Mouse (Mus musculus): ENCODE measurements around the gene Nrbp1.

The Nrbp1 gene

DNA sequence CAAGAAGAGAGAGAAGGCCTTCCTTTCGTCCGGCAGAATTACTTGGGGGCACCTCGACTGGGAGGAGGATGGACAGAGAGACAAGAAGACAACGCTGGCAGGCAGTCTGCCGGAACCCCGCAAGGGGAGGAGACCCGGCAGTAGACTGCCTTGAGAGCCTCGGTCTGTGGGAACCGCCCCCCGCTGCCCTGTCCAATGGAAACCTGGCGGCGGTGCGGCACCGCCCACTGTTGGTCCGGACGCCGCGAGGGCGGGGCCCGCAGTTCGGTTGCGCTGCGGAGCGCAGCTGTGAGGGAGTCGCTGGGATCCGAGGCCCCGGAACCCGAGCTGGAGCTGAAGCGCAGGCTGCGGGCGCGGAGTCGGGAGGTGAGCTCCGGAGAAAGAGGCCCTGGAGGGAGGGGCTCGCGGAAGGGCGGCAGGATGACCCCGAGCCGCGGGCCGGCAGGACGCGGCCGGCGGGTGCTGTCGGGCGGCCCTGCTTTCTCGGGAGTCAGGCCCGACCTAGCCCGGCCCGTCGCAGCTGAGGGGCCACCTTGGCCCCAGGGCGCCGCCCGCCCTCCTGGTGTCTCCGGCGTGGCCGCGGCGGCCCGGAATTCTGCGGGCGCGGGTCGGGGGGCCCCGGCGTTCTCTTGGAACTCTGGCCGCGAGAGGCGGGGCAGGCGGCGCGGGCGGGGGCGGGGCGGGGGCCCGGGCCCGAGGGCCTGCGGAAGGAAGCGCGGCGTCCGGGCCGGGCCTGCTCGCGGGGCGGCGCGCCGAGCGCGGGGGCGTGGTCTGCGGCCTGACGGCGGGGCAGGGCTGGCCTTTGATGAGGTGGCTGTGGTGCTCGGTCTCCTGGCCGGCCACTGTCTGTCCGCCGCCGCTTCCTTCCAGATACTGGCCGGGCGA, at the start of gene Nrbp1, which contains the start of gene Gm9970:
TSS of gene Nrbp1 (plus strand) at position 228 of the 885 bp plus-strand sequence.
TSS of gene Gm9970 (minus strand) at position 596 of the 885 bp plus-strand sequence.
- peak; percentile 97 for DNase-seq

DNA sequence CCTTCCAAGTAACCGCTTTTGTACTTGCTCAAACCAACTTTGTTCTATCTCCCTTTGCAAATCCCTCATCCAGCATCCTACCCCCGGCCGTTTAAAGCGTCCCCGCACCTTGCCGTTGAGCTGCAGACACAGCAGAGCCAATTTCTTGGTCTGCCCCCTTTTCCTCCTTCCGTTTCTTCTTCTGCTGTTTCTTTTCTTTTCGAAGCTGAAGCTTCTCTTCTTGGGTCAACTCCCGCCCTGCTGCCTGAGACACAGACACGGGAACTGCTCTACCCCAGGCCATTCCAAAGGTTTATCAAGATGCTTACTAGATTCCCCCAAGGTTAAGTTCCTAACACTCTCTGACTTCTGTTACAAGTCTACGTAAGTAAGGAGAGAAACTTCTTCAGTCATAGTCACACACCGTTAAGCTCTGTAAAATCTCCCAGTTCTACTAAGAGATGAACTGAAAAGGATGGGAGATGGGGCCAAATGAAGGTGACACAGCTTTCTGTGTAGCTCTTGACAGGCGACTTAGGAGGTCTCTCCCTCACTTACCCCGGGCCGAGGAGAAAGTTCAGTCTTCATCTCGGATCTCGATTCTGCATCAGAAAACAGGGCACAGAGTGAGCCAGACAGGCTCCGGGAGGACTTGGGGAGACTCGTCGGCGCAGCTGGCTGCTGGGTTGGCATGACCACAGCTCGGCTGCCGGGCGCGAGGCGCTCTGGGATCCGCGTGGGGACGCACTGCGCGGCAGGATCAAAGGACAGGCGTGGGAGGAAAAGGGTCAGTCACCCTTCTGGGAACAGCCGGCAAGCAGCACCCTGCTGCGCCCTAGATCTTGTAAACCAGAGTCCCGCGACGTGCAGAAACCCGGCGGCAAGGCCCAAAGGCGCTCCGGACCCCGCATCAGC, 48.4 kb upstream of the Nrbp1 start:
- no peak for DNase-seq

- DNase-seq: peak; percentile 99
Observed at GRCm38 (mm10) chr5:31192939-31193630, 47.6 kb upstream of the Nrbp1 start, which contains the start of the genes Snx17 and Eif2b4. Gene Snx17, plus strand, starts transcription at chr5:31193227. Gene Eif2b4, minus strand, starts transcription at chr5:31193430.

- DNase-seq: no peak
Observed at GRCm38 (mm10) chr5:31193631-31194281, 46.9 kb upstream of the Nrbp1 start.

DNA sequence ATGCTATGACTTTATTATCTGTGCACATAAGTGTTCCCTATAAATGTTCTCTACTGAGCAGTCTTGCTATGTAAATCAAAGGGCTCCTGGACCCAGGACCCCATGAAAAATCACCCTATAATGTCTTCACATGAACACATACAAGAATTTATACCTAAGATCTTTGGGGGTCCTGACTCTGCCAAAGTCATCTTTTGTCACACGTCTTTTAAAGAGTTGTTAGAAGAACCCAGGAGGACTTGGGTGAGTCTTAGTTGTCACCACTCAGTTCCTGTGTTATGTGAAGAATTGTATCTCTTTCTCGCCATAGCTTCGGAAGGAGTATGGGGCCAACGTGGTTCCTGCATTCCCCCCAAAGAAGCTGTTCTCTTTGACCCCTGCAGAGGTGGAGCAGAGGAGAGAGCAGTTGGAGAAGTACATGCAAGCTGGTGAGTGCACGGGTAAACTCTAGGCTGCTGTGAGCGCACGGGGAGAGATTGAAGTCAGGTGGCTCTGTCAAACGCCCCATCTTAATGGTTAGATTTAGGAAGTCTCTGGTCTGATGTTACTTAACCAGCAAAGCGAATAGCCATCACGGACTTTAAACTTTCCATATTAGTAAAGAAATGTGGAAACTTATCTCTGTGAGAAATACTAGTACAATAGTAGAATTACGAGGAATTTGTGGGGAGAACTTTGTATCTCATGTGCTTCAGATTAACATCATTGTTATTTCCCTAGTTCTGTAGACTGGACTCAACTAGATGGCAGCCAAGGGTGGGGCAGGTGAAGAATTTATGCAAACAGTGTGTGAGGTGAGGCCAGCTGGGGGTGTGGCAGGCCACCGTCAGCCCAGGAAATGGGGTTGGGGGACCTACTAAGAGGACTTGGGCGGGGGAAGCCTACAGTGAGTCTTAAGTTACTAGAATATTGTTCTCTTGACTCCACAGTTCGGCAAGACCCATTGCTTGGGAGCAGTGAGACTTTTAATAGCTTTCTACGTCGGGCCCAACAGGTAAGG, 45.9 kb upstream of the Nrbp1 start:
- DNase-seq: no peak

- DNase-seq: no peak
Observed at GRCm38 (mm10) chr5:31195671-31196070, 45.0 kb upstream of the Nrbp1 start.

DNA sequence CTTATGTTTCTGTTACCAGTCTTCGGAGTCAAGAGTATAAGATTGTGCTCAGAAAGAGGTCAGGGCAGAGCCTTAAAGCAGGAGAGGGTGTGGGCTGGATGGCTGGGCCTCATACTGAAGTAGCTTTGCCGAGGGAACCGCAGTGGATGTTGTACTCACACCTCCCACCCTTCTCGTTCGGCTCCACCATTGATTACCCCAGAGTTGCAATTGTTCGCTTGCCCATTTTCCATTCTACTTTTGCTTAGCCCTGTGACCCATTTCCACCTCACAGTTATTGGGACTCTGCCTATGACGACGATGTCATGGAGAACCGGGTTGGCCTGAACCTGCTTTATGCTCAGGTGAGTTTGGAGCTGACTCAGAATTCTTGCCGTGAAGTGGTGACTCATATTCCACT, 44.5 kb upstream of the Nrbp1 start:
- DNase-seq: no peak

- no peak for DNase-seq
Observed at GRCm38 (mm10) chr5:31197072-31197471, 43.6 kb upstream of the Nrbp1 start.

GRCm38 (mm10) chr5:31198170-31198569, 42.5 kb upstream of the Nrbp1 start:
- DNase-seq: no peak

DNA sequence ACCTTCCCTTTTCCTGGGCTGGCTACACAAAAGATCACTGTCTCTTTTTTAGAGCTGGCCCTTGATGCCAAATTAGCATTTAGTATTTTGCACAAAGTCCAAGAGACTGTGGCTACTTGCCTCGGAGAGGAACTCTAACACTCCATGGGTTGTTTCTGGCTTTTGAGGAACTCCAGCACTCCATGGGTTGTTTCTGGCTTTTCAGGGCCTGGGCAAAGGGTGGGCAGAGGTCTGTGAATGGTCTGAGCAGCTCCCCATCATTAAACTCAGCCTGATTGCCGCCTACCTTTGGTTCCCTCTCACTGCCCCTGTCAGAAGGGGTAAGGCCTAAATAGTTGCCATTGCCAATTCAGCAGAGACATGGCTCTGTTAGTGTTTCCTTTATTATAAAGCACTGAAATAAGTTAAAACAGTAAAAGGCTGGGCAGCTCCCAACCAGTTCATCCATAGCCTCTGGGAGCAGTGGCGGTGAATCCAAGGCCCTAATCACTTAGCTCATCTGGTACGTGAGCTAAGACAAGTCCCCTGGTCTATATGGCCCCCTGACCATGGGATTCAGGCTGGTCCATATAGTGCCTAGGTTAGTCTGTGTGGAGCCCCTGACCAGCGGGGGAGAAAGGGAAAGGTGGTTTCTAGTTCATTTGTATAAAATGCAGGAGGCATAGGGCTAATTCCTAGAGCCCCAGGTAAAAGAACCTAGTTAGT, 41.9 kb upstream of the Nrbp1 start:
- no peak for DNase-seq

GRCm38 (mm10) chr5:31199321-31199892, 41.3 kb upstream of the Nrbp1 start:
- no peak for DNase-seq

GRCm38 (mm10) chr5:31199893-31200292, 40.8 kb upstream of the Nrbp1 start:
- DNase-seq: peak; percentile 48

DNA sequence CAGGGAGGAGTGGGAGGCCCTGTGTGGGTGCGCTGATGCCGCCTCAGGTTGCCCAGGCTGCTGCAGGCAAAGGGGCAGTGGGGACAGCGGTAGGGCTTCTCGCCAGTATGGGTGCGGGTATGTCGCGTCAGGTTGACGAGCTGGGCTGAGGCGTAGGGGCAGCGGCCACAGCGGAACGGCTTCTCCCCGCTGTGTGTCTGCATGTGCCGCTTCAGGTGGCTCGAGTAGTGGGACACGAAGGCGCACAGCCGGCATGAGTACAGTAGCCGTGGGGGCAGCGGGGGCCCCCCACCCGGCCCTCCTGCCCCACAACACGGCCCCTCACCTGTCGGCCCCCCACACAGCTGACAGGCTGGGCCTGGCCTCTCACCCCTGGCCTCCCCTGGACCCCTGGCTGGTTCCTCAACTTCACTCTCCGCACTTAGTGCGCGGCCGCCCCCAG, 40.3 kb upstream of the Nrbp1 start:
- DNase-seq: peak; percentile 40

GRCm38 (mm10) chr5:31201042-31201741, 39.5 kb upstream of the Nrbp1 start:
- DNase-seq: no peak

GRCm38 (mm10) chr5:31201742-31202590, 38.7 kb upstream of the Nrbp1 start, which contains the start of gene Zfp513:
Gene Zfp513, minus strand, starts transcription at chr5:31202303.
- peak; percentile 91 for DNase-seq

GRCm38 (mm10) chr5:31202933-31203332, 37.7 kb upstream of the Nrbp1 start:
- no peak for DNase-seq

DNA sequence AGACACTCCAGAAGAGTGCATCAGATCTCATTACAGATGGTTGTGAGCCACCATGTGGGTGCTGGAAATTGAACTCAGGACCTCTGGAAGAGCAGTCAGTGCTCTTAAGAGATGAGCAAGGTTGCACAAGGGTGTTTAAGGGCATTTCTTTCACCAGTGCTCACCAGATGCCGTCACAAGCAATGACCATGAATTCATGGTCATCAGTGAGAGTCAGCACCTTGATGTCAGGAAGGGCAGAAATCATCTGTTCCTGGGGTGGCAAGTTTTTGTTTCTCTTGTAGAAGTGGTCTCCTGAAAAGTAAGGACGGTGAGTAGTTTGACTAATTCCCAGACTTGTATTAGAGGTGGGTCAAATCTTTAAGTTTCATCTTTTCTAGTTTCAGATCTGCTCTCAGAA, 36.8 kb upstream of the Nrbp1 start:
- no peak for DNase-seq

DNA sequence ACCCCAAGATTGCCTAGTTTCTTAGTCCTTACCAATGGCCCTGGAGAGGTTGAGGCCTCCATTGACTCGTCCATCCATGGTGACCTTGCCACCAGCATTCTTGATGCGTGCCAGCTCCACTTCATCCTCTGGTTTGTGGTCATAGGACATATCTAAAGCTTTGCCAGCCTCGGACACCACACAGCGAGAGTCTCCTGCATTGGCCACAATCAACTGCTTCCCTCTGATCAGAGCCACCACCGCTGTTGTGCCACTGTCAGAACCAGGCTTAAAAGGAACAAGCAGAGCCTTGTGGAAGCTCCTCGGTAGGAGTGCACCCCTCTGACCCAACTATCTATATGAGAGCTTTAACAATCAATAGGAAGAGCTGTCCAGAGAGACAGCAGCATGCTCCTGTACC, 36.2 kb upstream of the Nrbp1 start:
- no peak for DNase-seq
